Mouse (Mus musculus) myocyte (in vitro differentiated cells): ENCODE results near the gene Rad18.

ENCODE experiments used
- MAX ChIP-seq: IDR thresholded peaks from one replicate; pipeline ENCODE4 v1.6.1; 2011; ENCODE audit warnings: low read depth, mild to moderate bottlenecking, control low read depth
- POLR2A ChIP-seq: IDR thresholded peaks from one replicate; pipeline ENCODE4 v1.6.1; 2011; ENCODE audit warnings: low read depth, mild to moderate bottlenecking, control low read depth, moderate library complexity; ENCODE audit not compliant: insufficient read length
- SRF ChIP-seq: IDR thresholded peaks from one replicate; pipeline ENCODE4 v1.6.1; 2011; ENCODE audit warnings: low read depth; ENCODE audit not compliant: control insufficient read depth, insufficient read length
- TCF12 ChIP-seq: IDR thresholded peaks from one replicate; pipeline ENCODE4 v1.6.1; 2011; ENCODE audit warnings: mild to moderate bottlenecking, control low read depth; ENCODE audit not compliant: poor library complexity, insufficient read depth, severe bottlenecking

GRCm38 (mm10) chr6:112719983-112720382 lies 23.5 kb upstream of the Rad18 start:
- TF ChIP-seq POLR2A (no peak), TCF12 (no peak), SRF (no peak), MAX (no peak)
